Mouse (Mus musculus): ENCODE measurements around the gene Zbtb9.
"Not testable (repeated sequence)": the region's sequence is repeated elsewhere in the genome, so short reads cannot be mapped to it uniquely, and the experiment has no call there.

Zbtb9 gene

GRCm38 (mm10) chr17:26971247-26971905 is 1.6 kb upstream of the Zbtb9 start:
- DNase-seq (ENCODE audit: extremely low read depth, low read depth, low spot score), result no peak

- no peak for DNase-seq (ENCODE audit: extremely low read depth, low read depth, low spot score)
Observed at GRCm38 (mm10) chr17:26972107-26972506, 860 bp upstream of the Zbtb9 start.

GRCm38 (mm10) chr17:26974547-26974946 is 1.6 kb downstream of the Zbtb9 start:
- no peak for DNase-seq (ENCODE audit: extremely low read depth, low read depth, low spot score)

GRCm38 (mm10) chr17:26975415-26975814 is 2.4 kb downstream of the Zbtb9 start:
- no peak for DNase-seq (ENCODE audit: extremely low read depth, low read depth, low spot score)

- DNase-seq (ENCODE audit: extremely low read depth, low read depth, low spot score), result not testable (repeated sequence)
Observed at GRCm38 (mm10) chr17:26977354-26977753, 4.4 kb downstream of the Zbtb9 start.

- no peak for DNase-seq (ENCODE audit: extremely low read depth, low read depth, low spot score)
Observed at GRCm38 (mm10) chr17:26979426-26979825, 6.5 kb downstream of the Zbtb9 start.

GRCm38 (mm10) chr17:26981050-26981449 is 8.1 kb downstream of the Zbtb9 start:
- no peak for DNase-seq (ENCODE audit: extremely low read depth, low read depth, low spot score)

GRCm38 (mm10) chr17:26983382-26983781 is 10.4 kb downstream of the Zbtb9 start:
- DNase-seq (ENCODE audit: extremely low read depth, low read depth, low spot score), result no peak

GRCm38 (mm10) chr17:26985503-26986179 is 12.7 kb downstream of the Zbtb9 start:
- DNase-seq (ENCODE audit: extremely low read depth, low read depth, low spot score), result no peak

GRCm38 (mm10) chr17:26990521-26990920 is 17.6 kb downstream of the Zbtb9 start:
- no peak for DNase-seq (ENCODE audit: extremely low read depth, low read depth, low spot score)

GRCm38 (mm10) chr17:26994410-26994809 is 21.4 kb downstream of the Zbtb9 start:
- no peak for DNase-seq (ENCODE audit: extremely low read depth, low read depth, low spot score)

GRCm38 (mm10) chr17:26995006-26995405 is 22.0 kb downstream of the Zbtb9 start:
- no peak for DNase-seq (ENCODE audit: extremely low read depth, low read depth, low spot score)

- no peak for DNase-seq (ENCODE audit: extremely low read depth, low read depth, low spot score)
Observed at GRCm38 (mm10) chr17:26995562-26995961, 22.6 kb downstream of the Zbtb9 start.

GRCm38 (mm10) chr17:26997661-26998060 is 24.7 kb downstream of the Zbtb9 start:
- DNase-seq (ENCODE audit: extremely low read depth, low read depth, low spot score), result no peak

GRCm38 (mm10) chr17:26998283-26998682 is 25.3 kb downstream of the Zbtb9 start:
- DNase-seq (ENCODE audit: extremely low read depth, low read depth, low spot score), result no peak

- DNase-seq (ENCODE audit: extremely low read depth, low read depth, low spot score), result no peak
Observed at GRCm38 (mm10) chr17:26999996-27000395, 27.0 kb downstream of the Zbtb9 start.

- DNase-seq (ENCODE audit: extremely low read depth, low read depth, low spot score), result no peak
Observed at GRCm38 (mm10) chr17:27001151-27001550, 28.2 kb downstream of the Zbtb9 start.

- no peak for DNase-seq (ENCODE audit: extremely low read depth, low read depth, low spot score)
Observed at GRCm38 (mm10) chr17:27001889-27002288, 28.9 kb downstream of the Zbtb9 start.

GRCm38 (mm10) chr17:27004431-27004830 is 31.5 kb downstream of the Zbtb9 start:
- DNase-seq (ENCODE audit: extremely low read depth, low read depth, low spot score), result no peak

GRCm38 (mm10) chr17:27004903-27005485 is 32.0 kb downstream of the Zbtb9 start:
- no peak for DNase-seq (ENCODE audit: extremely low read depth, low read depth, low spot score)

GRCm38 (mm10) chr17:27005644-27006043 is 32.7 kb downstream of the Zbtb9 start:
- no peak for DNase-seq (ENCODE audit: extremely low read depth, low read depth, low spot score)

GRCm38 (mm10) chr17:27008277-27008676 is 35.3 kb downstream of the Zbtb9 start:
- DNase-seq (ENCODE audit: extremely low read depth, low read depth, low spot score), result no peak

Measured in fat pad, adult 2 months (tissue).